Mouse (Mus musculus) lung, embryonic 15.5 days (tissue): ENCODE measurements around the gene Uqcr11. TPM values are rescaled to one million over a fixed set of nuclear protein-coding genes. Genes with fewer than 3 reads are reported as not detected.

Source experiments
- ATAC-seq: fragments of 200-750 bp; cut with Nextera tagmentation; 2 replicates; pipeline ENCODE4 v1.8.0; 2017; ENCODE audit warnings: moderate number of reproducible peaks, borderline replicate concordance; ENCODE audit not compliant: low FRiP score, low TSS enrichment; ENCODE audit errors: extremely low read depth
- H3K27ac ChIP-seq: fragments of 300-500 bp; sonication (generic); 2 replicates; pipeline ENCODE4 v1.5.1; 2015; ENCODE audit warnings: moderate library complexity, mild to moderate bottlenecking, inconsistent platforms
- H3K27me3 ChIP-seq: fragments of 300-500 bp; sonication (generic); 2 replicates; pipeline ENCODE4 v1.6.1; 2015; ENCODE audit warnings: inconsistent platforms
- H3K36me3 ChIP-seq: fragments of 300-500 bp; sonication (generic); 2 replicates; pipeline ENCODE4 v1.6.1; 2015; ENCODE audit warnings: inconsistent platforms
- H3K4me1 ChIP-seq: fragments of 300-500 bp; sonication (generic); 2 replicates; pipeline ENCODE4 v1.6.1; 2015; ENCODE audit warnings: inconsistent platforms
- H3K4me2 ChIP-seq: fragments of 300-500 bp; sonication (generic); 2 replicates; pipeline ENCODE4 v1.6.1; 2015; ENCODE audit warnings: inconsistent platforms, mild to moderate bottlenecking, moderate library complexity
- H3K4me3 ChIP-seq: fragments of 300-500 bp; sonication (generic); 2 replicates; pipeline ENCODE4 v1.5.1; 2015; ENCODE audit warnings: mild to moderate bottlenecking, inconsistent platforms
- H3K9ac ChIP-seq: fragments of 300-500 bp; sonication (generic); 2 replicates; pipeline ENCODE4 v1.6.1; 2015; ENCODE audit warnings: inconsistent platforms
- H3K9me3 ChIP-seq: fragments of 300-500 bp; sonication (generic); 2 replicates; pipeline ENCODE4 v1.6.1; 2016; ENCODE audit warnings: inconsistent platforms
- WGBS: fragments of 180-500 bp; shearing (Covaris S2); methylation state at CpG from one replicate; pipeline ENCODE4 v1.1.7; 2015; 5-methylcytosine and 5-hydroxymethylcytosine counted together
- polyA plus RNA-seq: library from polyadenylated mRNA; unstranded; fragments of >200 nt; fragmentation: Nextera tagmentation; extraction: Ambion mirVana; gene quantifications from 2 replicates; pipeline ENCODE4 v1.2.1, GENCODE M21; 2015

Gene Uqcr11
- polyA plus RNA-seq, 1 experiment from 2014 or later, result 628 TPM

GRCm38 (mm10) chr10:80440031-80440430, 33.4 kb upstream of the Uqcr11 start:
- no peaks in the 10 kb centered on the region for H3K27me3 ChIP-seq
- no peak overlapping the region for H3K9ac ChIP-seq
- H3K4me1 ChIP-seq, result peaks cover 21% of the 10 kb centered on the region
- H3K4me2 ChIP-seq, result no peak overlapping the region
- H3K4me3 ChIP-seq, result no peak overlapping the region
- no peak for ATAC-seq
- no peaks in the 10 kb centered on the region for H3K36me3 ChIP-seq
- no peak overlapping the region for H3K27ac ChIP-seq
- H3K9me3 ChIP-seq, result no peaks in the 10 kb centered on the region

GRCm38 (mm10) chr10:80437973-80438372, 31.3 kb upstream of the Uqcr11 start:
- no peak overlapping the region for H3K4me2 ChIP-seq
- no peak overlapping the region for H3K4me3 ChIP-seq
- WGBS, result 34% methylated on average over 4 of the region's 4 CpGs
- H3K9me3 ChIP-seq, result no peaks in the 10 kb centered on the region
- 0 out of 2 replicates have a peak overlapping the region, but pooled peaks have one; percentile 7 for H3K9ac ChIP-seq
- no peaks in the 10 kb centered on the region for H3K27me3 ChIP-seq
- H3K4me1 ChIP-seq, result peaks cover 13% of the 10 kb centered on the region
- no peak overlapping the region for H3K27ac ChIP-seq
- ATAC-seq, result no peak
- no peaks in the 10 kb centered on the region for H3K36me3 ChIP-seq

- H3K4me3 ChIP-seq, result no peak overlapping the region
- H3K4me2 ChIP-seq, result 0 out of 2 replicates have a peak overlapping the region, but pooled peaks have one; percentile 8
- H3K9me3 ChIP-seq, result no peaks in the 10 kb centered on the region
- no peaks in the 10 kb centered on the region for H3K27me3 ChIP-seq
- H3K36me3 ChIP-seq, result no peaks in the 10 kb centered on the region
- H3K9ac ChIP-seq, result no peak overlapping the region
- ATAC-seq, result no peak
- H3K4me1 ChIP-seq, result peaks cover 22% of the 10 kb centered on the region
- WGBS, result 9% methylated on average over 9 of the region's 9 CpGs
- peak overlapping the region; percentile 18; the same call in 1 of the 2 replicates for H3K27ac ChIP-seq
Measured at GRCm38 (mm10) chr10:80436276-80436675, 29.6 kb upstream of the Uqcr11 start.

GRCm38 (mm10) chr10:80435764-80436163, 29.1 kb upstream of the Uqcr11 start:
- Histone ChIP-seq H3K27me3 (no peaks in the 10 kb centered on the region), H3K27ac (peak overlapping the region; percentile 18; the same call in 1 of the 2 replicates), H3K9ac (no peak overlapping the region), H3K4me2 (no peak overlapping the region; the same call in 1 of the 2 replicates), H3K36me3 (no peaks in the 10 kb centered on the region), H3K9me3 (no peaks in the 10 kb centered on the region), H3K4me1 (peaks cover 27% of the 10 kb centered on the region), H3K4me3 (no peak overlapping the region)
- WGBS, result 33% methylated on average over 7 of the region's 7 CpGs
- no peak for ATAC-seq

GRCm38 (mm10) chr10:80434823-80435222, 28.2 kb upstream of the Uqcr11 start:
- Histone ChIP-seq H3K27ac (no peak overlapping the region), H3K36me3 (peaks cover 8% of the 10 kb centered on the region), H3K9me3 (no peaks in the 10 kb centered on the region), H3K27me3 (no peaks in the 10 kb centered on the region), H3K4me2 (peak overlapping the region; percentile 80; the same call in 1 of the 2 replicates), H3K4me1 (peaks cover 30% of the 10 kb centered on the region), H3K9ac (no peak overlapping the region), H3K4me3 (no peak overlapping the region)
- no peak for ATAC-seq
- WGBS, result 68% methylated on average over 3 of the region's 3 CpGs

GRCm38 (mm10) chr10:80434233-80434592, 27.6 kb upstream of the Uqcr11 start:
- Histone ChIP-seq H3K4me2 (peak overlapping the region; percentile 80), H3K36me3 (peaks cover 14% of the 10 kb centered on the region), H3K4me1 (peaks cover 30% of the 10 kb centered on the region), H3K27ac (peak overlapping the region; percentile 33; the same call in 1 of the 2 replicates), H3K27me3 (no peaks in the 10 kb centered on the region), H3K9ac (no peak overlapping the region), H3K9me3 (no peaks in the 10 kb centered on the region), H3K4me3 (peak overlapping the region; percentile 95)
- 14% methylated on average over 8 of the region's 8 CpGs for WGBS
- ATAC-seq, result no peak

- Histone ChIP-seq H3K36me3 (peaks cover 20% of the 10 kb centered on the region), H3K4me2 (peak within 1 kb of the TSS; percentile 80), H3K27ac (peak within 1 kb of the TSS; percentile 84), H3K4me1 (peaks cover 30% of the 10 kb centered on the region), H3K9me3 (no peaks in the 10 kb centered on the region), H3K4me3 (peak within 1 kb of the TSS; percentile 95), H3K9ac (peak within 1 kb of the TSS; percentile 88), H3K27me3 (no peaks in the 10 kb centered on the region)
- peak; percentile 92 for ATAC-seq
- under 1% methylated on average over 47 of the region's 61 CpGs for WGBS
Measured at GRCm38 (mm10) chr10:80433513-80434232, 27.0 kb upstream of the Uqcr11 start, which contains the start of gene Tcf3. Gene Tcf3 (minus strand): TSS chr10:80433647.

GRCm38 (mm10) chr10:80432936-80433512, 26.4 kb upstream of the Uqcr11 start:
- Histone ChIP-seq H3K4me1 (peaks cover 30% of the 10 kb centered on the region), H3K36me3 (peaks cover 26% of the 10 kb centered on the region), H3K4me3 (peak overlapping the region; percentile 95), H3K27me3 (no peaks in the 10 kb centered on the region), H3K9ac (peak overlapping the region; percentile 88), H3K9me3 (no peaks in the 10 kb centered on the region), H3K4me2 (peak overlapping the region; percentile 80), H3K27ac (peak overlapping the region; percentile 84)
- under 1% methylated on average over 56 of the region's 60 CpGs for WGBS
- ATAC-seq, result peak; percentile 23; the same call in 1 of the 2 replicates

- H3K36me3 ChIP-seq, result peaks cover 32% of the 10 kb centered on the region
- peak overlapping the region; percentile 84 for H3K27ac ChIP-seq
- no peaks in the 10 kb centered on the region for H3K9me3 ChIP-seq
- peak overlapping the region; percentile 95 for H3K4me3 ChIP-seq
- WGBS, result 1% methylated on average over 4 of the region's 4 CpGs
- ATAC-seq, result no peak
- peaks cover 30% of the 10 kb centered on the region for H3K4me1 ChIP-seq
- no peaks in the 10 kb centered on the region for H3K27me3 ChIP-seq
- H3K4me2 ChIP-seq, result peak overlapping the region; percentile 80
- H3K9ac ChIP-seq, result peak overlapping the region; percentile 88
Measured at GRCm38 (mm10) chr10:80432387-80432785, 25.8 kb upstream of the Uqcr11 start.

GRCm38 (mm10) chr10:80431570-80432386, 25.1 kb upstream of the Uqcr11 start:
- Histone ChIP-seq H3K4me1 (peaks cover 30% of the 10 kb centered on the region), H3K9me3 (no peaks in the 10 kb centered on the region), H3K4me2 (peak overlapping the region; percentile 80), H3K27ac (peak overlapping the region; percentile 84; the same call in 1 of the 2 replicates), H3K36me3 (peaks cover 39% of the 10 kb centered on the region), H3K4me3 (peak overlapping the region; percentile 95), H3K9ac (peak overlapping the region; percentile 88), H3K27me3 (no peaks in the 10 kb centered on the region)
- no peak for ATAC-seq
- 11% methylated on average over 16 of the region's 16 CpGs for WGBS

- no peak for ATAC-seq
- WGBS, result 70% methylated on average over 8 of the region's 8 CpGs
- Histone ChIP-seq H3K27ac (no peak overlapping the region), H3K4me2 (no peak overlapping the region), H3K4me1 (peaks cover 21% of the 10 kb centered on the region), H3K9ac (no peak overlapping the region), H3K4me3 (no peak overlapping the region), H3K9me3 (no peaks in the 10 kb centered on the region), H3K36me3 (peaks cover 52% of the 10 kb centered on the region), H3K27me3 (no peaks in the 10 kb centered on the region)
Measured at GRCm38 (mm10) chr10:80430375-80430980, 23.8 kb upstream of the Uqcr11 start.
